Mouse (Mus musculus) testis, adult 2 months (tissue): ENCODE measurements around the gene Cux1.

ENCODE experiments used
- CTCF ChIP-seq: fragments of 200-500 bp; IDR thresholded peaks from 2 replicates; pipeline ENCODE4 v1.5.1; 2012; ENCODE audit warnings: low read depth, mild to moderate bottlenecking, inconsistent platforms, low read length, moderate library complexity; ENCODE audit not compliant: control insufficient read depth, insufficient read depth, insufficient replicate concordance
- POLR2A ChIP-seq: fragments of 200-500 bp; IDR thresholded peaks from 2 replicates; pipeline ENCODE4 v1.6.1; 2012; ENCODE audit warnings: low read depth, mild to moderate bottlenecking, inconsistent platforms, low read length, moderate library complexity; ENCODE audit not compliant: control insufficient read depth

DNA sequence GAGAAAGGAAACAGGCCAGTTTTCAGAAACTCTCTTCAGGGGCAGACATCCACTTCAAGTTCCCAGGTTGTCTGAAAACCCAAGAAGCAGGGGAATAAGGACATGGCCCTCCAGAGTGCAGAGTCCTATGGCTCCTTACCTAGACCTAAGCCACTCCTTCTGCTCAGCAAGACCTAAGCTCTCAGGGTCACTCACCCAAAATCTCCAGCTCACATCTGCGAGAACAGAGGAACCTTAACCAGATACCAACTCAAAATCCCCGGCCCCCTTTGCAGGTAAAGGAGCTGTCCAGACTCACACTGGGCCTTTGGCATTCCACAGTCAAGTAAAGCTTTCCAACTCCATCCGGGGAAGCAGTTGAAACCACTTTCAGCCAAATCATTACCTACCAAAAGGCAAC, 3.3 kb downstream of the Cux1 start:
- no peak for TF ChIP-seq POLR2A
- TF ChIP-seq CTCF: no peak
